Mouse (Mus musculus) left cerebral cortex, adult 6 months (tissue): ENCODE results near the gene 5730409E04Rik. TPM values are rescaled to one million over a fixed set of nuclear protein-coding genes. Genes with fewer than 3 reads are reported as not detected.

Source experiments
- long read RNA-seq, 2 experiments: library from polyadenylated mRNA; unstranded; transcript quantifications; one replicate each; pipeline ENCODE4 v2.0.0; 2019 to 2020
- polyA plus RNA-seq: library from polyadenylated mRNA; unstranded; fragments of <200 nt; fragmentation: Nextera tagmentation; gene quantifications from 2 replicates; pipeline ENCODE4 v1.2.3, GENCODE M21; 2021

The 5730409E04Rik gene
- 24.2 and 51.4 TPM in 2 replicates for polyA plus RNA-seq
- long read RNA-seq, experiment 1, transcript 5730409E04Rik-202 (2 exons, 2,855 nt): major isoform, 71 of 104 reads
- long read RNA-seq, experiment 1, transcript 5730409E04Rik-201 (2 exons, 2,886 nt): minor isoform, 32 of 104 reads
- long read RNA-seq, experiment 1, partial matches to known transcripts: 0 of 104 reads
- long read RNA-seq, experiment 1, other reads (novel, unspliced or antisense): 1 of 104 reads
- long read RNA-seq, experiment 2, transcript 5730409E04Rik-202 (2 exons, 2,855 nt): major isoform, 78 of 150 reads
- long read RNA-seq, experiment 2, transcript 5730409E04Rik-201 (2 exons, 2,886 nt): minor isoform, 32 of 150 reads
- long read RNA-seq, experiment 2, partial matches to known transcripts: 0 of 150 reads
- long read RNA-seq, experiment 2, other reads (novel, unspliced or antisense): 40 of 150 reads

GRCm38 (mm10) chr4:126609606-126610181 is at the start of gene 5730409E04Rik:
5730409E04Rik (plus strand) TSS chr4:126609818.

Other genes with a start within 250 kb of the 5730409E04Rik start
- 6.3 and 6.5 TPM in 2 replicates for gene Ago3, start 180.3 kb upstream of the 5730409E04Rik start, polyA plus RNA-seq
- gene Ago1, start 141.2 kb upstream of the 5730409E04Rik start, polyA plus RNA-seq: 6.4 and 16.3 TPM in 2 replicates
- gene Ago4, start 76.3 kb upstream of the 5730409E04Rik start, polyA plus RNA-seq: 0.51 and 1.2 TPM in 2 replicates
- 0.61 and 0.63 TPM in 2 replicates for gene Clspn, start 52.9 kb upstream of the 5730409E04Rik start, polyA plus RNA-seq
- 273 and 292 TPM in 2 replicates for gene Psmb2, start 67.8 kb downstream of the 5730409E04Rik start, polyA plus RNA-seq
- gene Tfap2e, start 126.4 kb downstream of the 5730409E04Rik start, polyA plus RNA-seq: not detected in 2 replicates
- 286 and 412 TPM in 2 replicates for gene Ncdn, start 143.6 kb downstream of the 5730409E04Rik start, polyA plus RNA-seq
- 25.4 and 30.5 TPM in 2 replicates for gene AU040320, start 143.7 kb downstream of the 5730409E04Rik start, polyA plus RNA-seq